Mouse (Mus musculus): ENCODE results near the gene Capn7.

DNA sequence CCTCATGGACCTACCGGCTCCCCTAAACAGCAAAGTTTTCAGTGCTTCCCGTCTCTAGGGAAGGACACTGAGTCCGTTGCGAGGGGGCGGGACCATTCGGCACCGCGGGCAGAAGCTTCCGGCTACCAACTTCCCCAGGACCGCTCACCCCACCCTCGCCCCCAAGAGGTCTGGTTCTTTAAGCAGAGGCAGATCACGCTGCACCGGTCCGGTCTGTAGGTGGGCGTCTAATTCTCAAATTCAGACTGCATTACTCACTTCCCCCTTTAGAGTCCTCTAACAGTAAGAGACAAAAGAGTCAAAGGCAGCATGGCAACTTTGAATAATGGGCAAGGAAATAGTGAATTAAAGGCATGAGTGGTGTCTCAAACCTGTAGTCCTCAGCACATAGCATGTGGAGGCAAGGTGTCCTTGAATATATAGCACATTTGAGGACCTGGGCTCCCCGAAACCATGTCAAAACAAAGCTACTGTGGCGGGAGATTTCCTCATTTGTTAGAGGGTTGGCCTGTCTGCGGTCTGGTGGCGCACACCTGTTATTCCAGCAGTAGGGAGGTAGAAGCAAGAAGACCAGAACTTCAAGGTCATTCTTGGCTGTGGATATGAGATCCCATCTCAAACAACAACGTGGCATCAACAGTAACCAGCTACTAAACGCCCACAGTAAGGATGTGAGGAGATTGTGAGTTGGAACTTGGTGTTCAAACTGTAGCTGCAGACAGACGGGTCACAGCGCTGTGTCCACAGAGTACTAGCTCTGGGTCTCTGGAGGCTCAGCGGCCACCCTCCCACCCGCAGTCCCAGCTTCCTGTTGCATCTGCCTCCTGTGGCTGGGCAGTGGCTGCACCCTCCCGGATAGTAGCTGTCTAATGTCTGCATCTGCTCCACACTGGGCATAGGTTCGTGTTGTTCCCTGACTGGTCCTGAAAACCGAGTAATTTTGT, 12.3 kb upstream of the Capn7 start, which contains the start of gene Dnah1:
- TF ChIP-seq EP300 (IDR thresholded peaks at IDR 0.05; ENCODE audit: insufficient read depth, low read depth, low read length) (no peak), CTCF (IDR thresholded peaks at IDR 0.05; ENCODE audit: low read depth, low read length) (no peak)
